Mouse (Mus musculus) lung, postnatal 0 days (tissue): Measurements from ENCODE around the gene E330021D16Rik. TPM values are rescaled to one million over a fixed set of nuclear protein-coding genes. Genes with fewer than 3 reads are reported as not detected.

ENCODE experiments used
- ATAC-seq: fragments of 200-750 bp; cut with Nextera tagmentation; 2 replicates; pipeline ENCODE4 v1.8.0; 2017; ENCODE audit warnings: moderate library complexity
- DNase-seq: peaks from one replicate; pipeline ENCODE4 v3.0.0-alpha.2; 2016; ENCODE audit warnings: low spot score
- H3K27ac ChIP-seq: fragments of 300-500 bp; sonication (generic); 2 replicates; pipeline ENCODE4 v1.5.1; 2014; ENCODE audit warnings: antibody characterized with exemption, mild to moderate bottlenecking, low read length, mixed read lengths
- H3K27me3 ChIP-seq: fragments of 300-500 bp; sonication (generic); replicated peaks from 2 replicates; pipeline ENCODE4 v1.6.1; 2014; ENCODE audit warnings: low read length, mixed read lengths; ENCODE audit not compliant: insufficient read depth
- H3K36me3 ChIP-seq: fragments of 300-500 bp; sonication (generic); 2 replicates; pipeline ENCODE4 v1.6.1; 2014; ENCODE audit warnings: low read length, mixed read lengths; ENCODE audit not compliant: insufficient read depth
- H3K4me1 ChIP-seq: fragments of 300-500 bp; sonication (generic); 2 replicates; pipeline ENCODE4 v1.6.1; 2014; ENCODE audit warnings: antibody characterized with exemption, low read depth, low read length, mixed read lengths; ENCODE audit not compliant: insufficient read depth
- H3K4me2 ChIP-seq: fragments of 300-500 bp; sonication (generic); replicated peaks from 2 replicates; pipeline ENCODE4 v1.6.1; 2014; ENCODE audit warnings: low read depth, mild to moderate bottlenecking, low read length, moderate library complexity, mixed read lengths
- H3K4me3 ChIP-seq: fragments of 300-500 bp; sonication (generic); 2 replicates; pipeline ENCODE4 v1.5.1; 2014; ENCODE audit warnings: low read depth, low read length
- H3K9ac ChIP-seq: fragments of 300-500 bp; sonication (generic); replicated peaks from 2 replicates; pipeline ENCODE4 v1.6.1; 2014; ENCODE audit warnings: low read depth, mild to moderate bottlenecking
- H3K9me3 ChIP-seq: fragments of 300-500 bp; sonication (generic); 2 replicates; pipeline ENCODE4 v1.6.1; 2016; ENCODE audit warnings: low read length, mixed read lengths
- CTCF ChIP-seq: IDR thresholded peaks from 2 replicates; pipeline ENCODE4 v1.5.1; 2016; ENCODE audit warnings: antibody characterized with exemption, mild to moderate bottlenecking
- EP300 ChIP-seq: IDR thresholded peaks from 2 replicates; pipeline ENCODE4 v1.6.1; 2016; ENCODE audit warnings: antibody characterized with exemption, mild to moderate bottlenecking, control low read depth
- WGBS: fragments of 180-500 bp; shearing (Covaris S2); extraction: QIAGEN DNeasy Blood & Tissue Kit; methylation state at CpG from one replicate; pipeline ENCODE4 v1.1.7; 2014; 5-methylcytosine and 5-hydroxymethylcytosine counted together
- polyA plus RNA-seq: library from polyadenylated mRNA; unstranded; fragments of >200 nt; fragmentation: Nextera tagmentation; extraction: Ambion mirVana; gene quantifications from 2 replicates; pipeline ENCODE4 v1.2.1, GENCODE M21; 2015

Gene E330021D16Rik
- polyA plus RNA-seq, 1 experiment from 2014 or later: 0.11 TPM

GRCm38 (mm10) chr6:136418333-136418848 is 3.0 kb upstream of the E330021D16Rik start:
- no peak overlapping the region for H3K9ac ChIP-seq
- H3K36me3 ChIP-seq: no peaks in the 10 kb centered on the region
- no peak overlapping the region for H3K27ac ChIP-seq
- no peak overlapping the region for H3K4me2 ChIP-seq
- no peak overlapping the region for H3K4me3 ChIP-seq
- DNase-seq (peak; percentile 29), ATAC-seq (no peak)
- TF ChIP-seq CTCF: no peak
- no peak for TF ChIP-seq EP300
- no peaks in the 10 kb centered on the region for H3K4me1 ChIP-seq
- WGBS: 22% methylated on average over 8 of the region's 8 CpGs
- H3K9me3 ChIP-seq: no peaks in the 10 kb centered on the region
- no peaks in the 10 kb centered on the region for H3K27me3 ChIP-seq

- peak; percentile 55 for ATAC-seq
Observed at GRCm38 (mm10) chr6:136417864-136418263, 2.5 kb upstream of the E330021D16Rik start.

DNA sequence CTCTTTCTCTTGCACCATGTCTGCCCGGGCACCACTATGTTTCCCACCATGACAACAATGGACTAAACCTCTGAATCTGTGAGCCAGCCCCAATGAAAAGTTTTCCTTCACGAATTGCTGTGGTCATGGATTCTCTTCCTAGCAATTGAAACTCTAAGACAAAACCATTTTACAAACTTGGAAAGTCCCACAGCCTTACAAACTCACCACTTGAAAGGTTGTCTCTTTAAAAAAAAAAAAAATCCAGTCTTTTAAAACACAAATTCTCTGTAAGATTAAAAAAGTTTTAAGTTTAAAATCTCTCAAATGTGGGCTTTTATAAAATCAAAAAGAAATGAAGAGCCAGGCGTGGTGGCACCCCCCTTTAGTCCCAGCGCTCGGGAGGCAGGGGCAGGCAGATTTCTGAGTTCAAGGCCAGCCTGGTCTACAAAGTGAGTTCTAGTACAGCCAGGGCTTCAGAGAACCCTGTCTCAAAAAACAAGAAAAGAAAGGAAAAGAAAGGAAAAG is 1.5 kb downstream of the E330021D16Rik start:
- no peak for ATAC-seq
- Histone ChIP-seq H3K4me2 (no peak overlapping the region), H3K4me1 (no peaks in the 10 kb centered on the region), H3K9me3 (no peaks in the 10 kb centered on the region), H3K36me3 (no peaks in the 10 kb centered on the region), H3K27me3 (no peaks in the 10 kb centered on the region), H3K9ac (no peak overlapping the region), H3K4me3 (no peak overlapping the region), H3K27ac (no peak overlapping the region)
- no peak for DNase-seq
- TF ChIP-seq EP300: no peak
- no peak for TF ChIP-seq CTCF
- 90% methylated on average over 5 of the region's 5 CpGs for WGBS

More at GRCm38 (mm10) chr6:136417864-136418263, 2.5 kb upstream of the E330021D16Rik start:
- Histone ChIP-seq H3K27me3 (no peaks in the 10 kb centered on the region), H3K9me3 (no peaks in the 10 kb centered on the region), H3K36me3 (no peaks in the 10 kb centered on the region), H3K4me1 (no peaks in the 10 kb centered on the region), H3K9ac (no peak overlapping the region), H3K27ac (no peak overlapping the region), H3K4me2 (no peak overlapping the region), H3K4me3 (no peak overlapping the region)
- WGBS: 62% methylated on average over 5 of the region's 5 CpGs
- DNase-seq: no peak
- no peak for TF ChIP-seq CTCF
- TF ChIP-seq EP300: no peak

- peak; percentile 95 for ATAC-seq
- H3K27me3 ChIP-seq: no peaks in the 10 kb centered on the region
Observed at GRCm38 (mm10) chr6:136407608-136408192, 7.7 kb downstream of the E330021D16Rik start.

DNA sequence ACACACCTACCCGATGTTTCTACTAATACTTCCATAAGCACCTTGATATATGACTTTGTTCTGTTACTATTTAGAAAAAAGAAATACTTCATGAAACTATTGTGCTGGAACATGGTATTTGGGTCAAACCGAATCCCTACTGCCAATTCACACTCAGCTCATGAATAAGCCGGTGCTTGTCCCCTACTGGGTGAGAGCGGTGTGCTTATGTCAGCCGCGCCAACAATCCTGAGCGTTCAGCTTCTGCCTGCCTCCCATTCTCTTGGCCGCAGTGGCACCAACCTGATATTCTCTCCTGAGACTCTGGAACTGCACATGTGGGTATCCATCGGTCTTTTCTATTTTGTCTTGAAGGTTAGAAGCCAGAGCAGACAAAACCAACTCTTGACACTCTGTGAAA is 18.5 kb downstream of the E330021D16Rik start:
- Histone ChIP-seq H3K9me3 (no peaks in the 10 kb centered on the region), H3K27ac (no peak overlapping the region), H3K36me3 (no peaks in the 10 kb centered on the region), H3K4me1 (no peaks in the 10 kb centered on the region), H3K4me3 (no peak overlapping the region), H3K4me2 (no peak overlapping the region), H3K27me3 (no peaks in the 10 kb centered on the region), H3K9ac (no peak overlapping the region)
- TF ChIP-seq CTCF: no peak
- WGBS: 89% methylated on average over 9 of the region's 9 CpGs
- no peak for DNase-seq
- ATAC-seq: no peak

More at GRCm38 (mm10) chr6:136407608-136408192, 7.7 kb downstream of the E330021D16Rik start:
- Histone ChIP-seq H3K9ac (no peak overlapping the region), H3K4me2 (no peak overlapping the region), H3K4me1 (no peaks in the 10 kb centered on the region), H3K36me3 (no peaks in the 10 kb centered on the region), H3K9me3 (no peaks in the 10 kb centered on the region), H3K27ac (peak overlapping the region; percentile 72), H3K4me3 (no peak overlapping the region)
- DNase-seq: peak; percentile 84
- TF ChIP-seq CTCF (no peak), EP300 (peak; percentile 77)
- 51% methylated on average over 2 of the region's 2 CpGs for WGBS

- DNase-seq (no peak), ATAC-seq (no peak)
- no peaks in the 10 kb centered on the region for H3K4me1 ChIP-seq
- no peak overlapping the region for H3K4me3 ChIP-seq
- H3K27ac ChIP-seq: no peak overlapping the region
- H3K27me3 ChIP-seq: no peaks in the 10 kb centered on the region
- no peak overlapping the region for H3K9ac ChIP-seq
- H3K9me3 ChIP-seq: no peaks in the 10 kb centered on the region
- 65% methylated on average over 9 of the region's 9 CpGs for WGBS
- no peak overlapping the region for H3K4me2 ChIP-seq
- H3K36me3 ChIP-seq: no peaks in the 10 kb centered on the region
- no peak for TF ChIP-seq CTCF
- no peak for TF ChIP-seq EP300
Observed at GRCm38 (mm10) chr6:136390262-136390661, 25.1 kb downstream of the E330021D16Rik start.
